Mouse (Mus musculus) lung, adult 2 months (tissue): ENCODE data around the gene Hist1h2bh.

Experiments
- CTCF ChIP-seq: fragments of 200-500 bp; IDR thresholded peaks from 2 replicates; pipeline ENCODE4 v1.5.1; 2011; ENCODE audit warnings: mild to moderate bottlenecking, low read length, control low read depth; ENCODE audit not compliant: insufficient read depth
- POLR2A ChIP-seq: fragments of 200-500 bp; IDR thresholded peaks from 2 replicates; pipeline ENCODE4 v1.6.1; 2011; ENCODE audit warnings: low read depth, mild to moderate bottlenecking, control low read depth, low read length, borderline replicate concordance; ENCODE audit errors: extremely low read depth

DNA sequence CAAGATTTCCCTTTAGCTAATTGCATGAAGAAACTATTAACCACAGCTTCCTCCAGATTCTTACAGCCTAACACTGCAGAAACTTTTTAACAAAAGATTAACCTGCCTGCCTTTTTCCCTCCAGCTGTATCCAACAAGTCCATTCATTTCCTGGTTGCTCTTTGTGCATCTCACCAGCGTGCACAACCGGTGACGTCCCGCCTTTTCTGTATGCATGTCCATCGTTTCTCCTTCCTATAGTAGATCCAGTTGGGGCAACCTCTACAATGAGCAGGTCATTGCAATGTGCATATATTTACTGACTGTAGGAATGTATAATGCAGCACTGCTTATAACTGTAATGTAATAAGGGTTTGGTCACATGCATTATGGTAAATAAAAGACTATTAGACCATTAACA lies 19.2 kb downstream of the Hist1h2bh start:
- TF ChIP-seq CTCF = no peak
- TF ChIP-seq POLR2A = no peak
